ENCODE assay signal across 16 mouse cellular contexts in genomic region chr13:53677187-53677586, GRCm38 (mm10).
"Had no signal": no experiment of that assay in that cellular context is flagged by ENCODE, and none has a peak within 500 bp of the region (broad histone marks: within the 10 kb centered on the region; RNA-seq: fewer than 3 reads in every experiment).

No protein-coding gene starts in this region.

- DNase-seq: retina, postnatal 1 day; right cerebral cortex, adult 18-20 months; right cerebral cortex, postnatal 14 days; right cerebral cortex, postnatal 4 days; spleen, adult 18-20 months; thymus, adult 18-20 months; thymus, adult 2 months; thymus, postnatal 14 days; thymus, postnatal 25 days; thymus, postnatal 36 days; thymus, postnatal 4 days had no signal

- H3K9me3 ChIP-seq: neural tube, embryonic 12.5 days; neural tube, embryonic 13.5 days; neural tube, embryonic 15.5 days; stomach, embryonic 15.5 days had no signal

- H3K36me3 ChIP-seq: neural tube, embryonic 12.5 days; neural tube, embryonic 13.5 days; neural tube, embryonic 15.5 days; stomach, embryonic 15.5 days had no signal

- H3K27ac ChIP-seq: neural tube, embryonic 12.5 days; neural tube, embryonic 13.5 days; neural tube, embryonic 15.5 days; stomach, embryonic 15.5 days; stomach, postnatal 0 days had no signal

- H3K4me1 ChIP-seq: neural tube, embryonic 12.5 days; neural tube, embryonic 13.5 days; neural tube, embryonic 15.5 days; stomach, embryonic 15.5 days had no signal

- H3K4me3 ChIP-seq: neural tube, embryonic 12.5 days; neural tube, embryonic 13.5 days; neural tube, embryonic 15.5 days; stomach, embryonic 15.5 days had no signal

- H3K27me3 ChIP-seq: neural tube, embryonic 12.5 days; neural tube, embryonic 13.5 days; neural tube, embryonic 15.5 days; stomach, embryonic 15.5 days had no signal

- H3K4me2 ChIP-seq: neural tube, embryonic 12.5 days; neural tube, embryonic 13.5 days; neural tube, embryonic 15.5 days; stomach, embryonic 15.5 days had no signal

- H3K9ac ChIP-seq: neural tube, embryonic 12.5 days; neural tube, embryonic 13.5 days; neural tube, embryonic 15.5 days; stomach, embryonic 15.5 days had no signal
